Mouse (Mus musculus): ENCODE results near the gene Brdt.

- TF ChIP-seq POLR2A (IDR thresholded peaks at IDR 0.05; ENCODE audit: borderline replicate concordance, insufficient read depth, low read length), result no peak
- no peak for TF ChIP-seq CTCF (IDR thresholded peaks at IDR 0.05; ENCODE audit: borderline replicate concordance, insufficient read depth, low read depth, low read length)
These were observed 100.3 kb downstream of the Brdt start, which contains the start of gene Lpcat2b for GRCm38 (mm10) chr5:107431249-107431648.

All from cerebellum, adult 2 months (tissue).